Mouse (Mus musculus): ENCODE results near the gene Gsc2.

DNA sequence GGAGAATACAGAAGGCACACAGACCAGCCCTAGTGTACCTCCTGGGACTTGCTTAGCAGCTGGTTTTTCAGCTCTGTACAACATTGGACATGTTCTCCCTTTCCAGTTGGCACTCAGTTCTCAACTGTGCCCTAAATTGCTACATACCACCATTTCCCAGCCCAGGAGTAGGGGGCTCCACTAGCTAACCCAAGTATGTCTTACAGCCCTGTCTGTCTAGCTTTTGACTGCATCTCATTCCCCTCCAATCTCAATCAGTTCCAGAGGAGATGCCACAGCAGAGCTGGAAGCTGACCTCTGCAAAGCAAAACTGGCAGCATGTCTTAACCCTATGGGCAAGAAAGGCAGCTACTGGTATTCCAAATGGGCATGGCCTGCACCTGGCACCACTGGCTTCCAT, 18.8 kb downstream of the Gsc2 start:
- TF ChIP-seq ZNF384 (IDR thresholded peaks at IDR 0.05; ENCODE audit: low read depth, low read length), result no peak
- no peak for TF ChIP-seq ZC3H11A (IDR thresholded peaks at IDR 0.05; ENCODE audit: borderline replicate concordance, low read depth, low read length)

Data from ES-E14 (cell line).